Mouse (Mus musculus): Measurements from ENCODE around the gene Rcc2.

GRCm38 (mm10) chr4:140654798-140655197 lies 45.5 kb upstream of the Rcc2 start:
- no peak for TF ChIP-seq CTCF (IDR thresholded peaks at IDR 0.05; ENCODE audit: insufficient read depth, low read length)
- no peak for TF ChIP-seq POLR2A (IDR thresholded peaks at IDR 0.05; ENCODE audit: borderline replicate concordance, extremely low read depth, low read depth, low read length)
